Mouse (Mus musculus): ENCODE results near the gene Sipa1l1. TPM values are rescaled to one million over a fixed set of nuclear protein-coding genes. Genes with fewer than 3 reads are reported as not detected.

The Sipa1l1 gene
- polyA plus RNA-seq, 1 experiment: 17.2 TPM

- TF ChIP-seq CTCF (IDR thresholded peaks at IDR 0.05; ENCODE audit: low read depth, low read length) (no peak), POLR2A (IDR thresholded peaks at IDR 0.05; ENCODE audit: borderline replicate concordance, low read depth, low read length) (no peak)
- Histone ChIP-seq H3K4me3 (ENCODE audit: insufficient read depth, low read length) (no peak overlapping the region), H3K4me1 (ENCODE audit: control insufficient read depth, insufficient read depth, low read length) (peaks cover 5% of the 10 kb centered on the region), H3K27ac (ENCODE audit: insufficient read depth, low read depth, low read length) (no peak overlapping the region)
Observed at GRCm38 (mm10) chr12:82362796-82363195, 193.7 kb downstream of the Sipa1l1 start.

GRCm38 (mm10) chr12:82364186-82364585 lies 195.1 kb downstream of the Sipa1l1 start:
- H3K4me3 ChIP-seq (ENCODE audit: insufficient read depth, low read length): no peak overlapping the region
- H3K4me1 ChIP-seq (ENCODE audit: control insufficient read depth, insufficient read depth, low read length): peaks cover 5% of the 10 kb centered on the region
- TF ChIP-seq CTCF (IDR thresholded peaks at IDR 0.05; ENCODE audit: low read depth, low read length): no peak
- TF ChIP-seq POLR2A (IDR thresholded peaks at IDR 0.05; ENCODE audit: borderline replicate concordance, low read depth, low read length): no peak
- no peak overlapping the region for H3K27ac ChIP-seq (ENCODE audit: insufficient read depth, low read depth, low read length)

GRCm38 (mm10) chr12:82365276-82365875 lies 196.3 kb downstream of the Sipa1l1 start:
- TF ChIP-seq POLR2A (IDR thresholded peaks at IDR 0.05; ENCODE audit: borderline replicate concordance, low read depth, low read length) (no peak), CTCF (IDR thresholded peaks at IDR 0.05; ENCODE audit: low read depth, low read length) (no peak)

DNA sequence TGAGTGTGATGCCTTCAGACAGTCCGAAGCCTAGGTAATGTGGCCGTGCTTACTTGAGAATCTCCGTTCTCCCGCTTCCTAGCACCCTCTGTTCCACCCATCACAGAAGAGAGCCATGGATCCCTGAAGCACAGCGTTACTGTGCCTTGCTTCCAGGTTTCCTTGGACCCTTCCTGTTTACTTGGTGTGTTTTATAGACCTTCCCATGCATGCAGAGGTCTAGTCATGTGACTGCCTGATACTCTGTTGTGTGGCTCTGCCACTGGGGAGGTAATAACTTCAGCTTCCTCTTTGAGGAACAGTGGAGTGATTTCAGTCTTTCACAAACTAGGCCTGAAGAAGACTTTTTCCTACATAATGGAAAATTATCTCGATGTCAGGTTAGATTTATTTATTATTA lies 197.6 kb downstream of the Sipa1l1 start:
- Histone ChIP-seq H3K4me3 (ENCODE audit: insufficient read depth, low read length) (no peak overlapping the region), H3K4me1 (ENCODE audit: control insufficient read depth, insufficient read depth, low read length) (peaks cover 5% of the 10 kb centered on the region), H3K27ac (ENCODE audit: insufficient read depth, low read depth, low read length) (no peak overlapping the region)
- TF ChIP-seq CTCF (IDR thresholded peaks at IDR 0.05; ENCODE audit: low read depth, low read length): no peak
- TF ChIP-seq POLR2A (IDR thresholded peaks at IDR 0.05; ENCODE audit: borderline replicate concordance, low read depth, low read length): no peak

More at GRCm38 (mm10) chr12:82365276-82365875, 196.3 kb downstream of the Sipa1l1 start:
- peaks cover 5% of the 10 kb centered on the region for H3K4me1 ChIP-seq (ENCODE audit: control insufficient read depth, insufficient read depth, low read length)
- H3K27ac ChIP-seq (ENCODE audit: insufficient read depth, low read depth, low read length): no peak overlapping the region
- H3K4me3 ChIP-seq (ENCODE audit: insufficient read depth, low read length): no peak overlapping the region

DNA sequence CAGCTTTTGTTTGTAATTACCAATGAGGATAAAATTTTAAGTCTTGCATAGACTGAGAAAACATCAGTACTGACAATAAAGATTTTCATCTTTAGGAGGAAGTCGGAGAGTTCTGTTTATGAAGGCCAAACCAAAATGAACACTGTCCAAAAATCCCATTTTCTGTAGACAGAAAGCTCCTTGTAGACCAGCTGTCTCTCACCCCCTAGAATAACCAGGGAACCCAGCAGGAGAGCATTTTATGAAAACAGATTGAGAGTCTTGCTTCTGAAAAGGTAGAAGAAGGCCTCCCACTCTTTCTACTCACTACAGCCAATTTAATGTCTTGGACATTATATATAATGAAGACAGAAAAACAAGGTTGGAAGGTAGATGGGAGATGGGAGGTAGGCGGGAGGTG lies 198.2 kb downstream of the Sipa1l1 start:
- Histone ChIP-seq H3K4me1 (ENCODE audit: control insufficient read depth, insufficient read depth, low read length) (peaks cover 5% of the 10 kb centered on the region), H3K4me3 (ENCODE audit: insufficient read depth, low read length) (no peak overlapping the region), H3K27ac (ENCODE audit: insufficient read depth, low read depth, low read length) (no peak overlapping the region)
- TF ChIP-seq CTCF (IDR thresholded peaks at IDR 0.05; ENCODE audit: low read depth, low read length): no peak
- TF ChIP-seq POLR2A (IDR thresholded peaks at IDR 0.05; ENCODE audit: borderline replicate concordance, low read depth, low read length): no peak

DNA sequence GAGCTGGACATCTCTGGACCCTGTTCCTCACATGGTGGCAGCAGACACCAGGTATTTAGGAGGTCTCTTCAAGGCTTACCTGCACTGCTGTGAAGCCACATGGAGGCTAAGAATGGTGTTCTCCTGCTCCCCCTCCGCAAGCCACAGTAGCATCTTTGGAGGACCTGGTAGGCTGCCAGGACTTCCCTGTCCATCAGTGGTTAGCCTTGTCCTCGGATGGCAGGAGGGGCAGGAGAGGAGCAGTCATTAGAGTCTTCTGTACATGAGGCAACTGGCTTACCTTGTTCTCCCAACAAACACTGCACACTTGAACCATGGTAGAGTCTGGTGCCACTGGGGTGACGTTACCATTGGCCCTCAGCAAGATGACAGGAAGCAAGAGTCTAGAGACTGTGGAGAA lies 198.9 kb downstream of the Sipa1l1 start:
- no peak overlapping the region for H3K27ac ChIP-seq (ENCODE audit: insufficient read depth, low read depth, low read length)
- peaks cover 5% of the 10 kb centered on the region for H3K4me1 ChIP-seq (ENCODE audit: control insufficient read depth, insufficient read depth, low read length)
- H3K4me3 ChIP-seq (ENCODE audit: insufficient read depth, low read length): no peak overlapping the region
- TF ChIP-seq CTCF (IDR thresholded peaks at IDR 0.05; ENCODE audit: low read depth, low read length) (no peak), POLR2A (IDR thresholded peaks at IDR 0.05; ENCODE audit: borderline replicate concordance, low read depth, low read length) (no peak)

DNA sequence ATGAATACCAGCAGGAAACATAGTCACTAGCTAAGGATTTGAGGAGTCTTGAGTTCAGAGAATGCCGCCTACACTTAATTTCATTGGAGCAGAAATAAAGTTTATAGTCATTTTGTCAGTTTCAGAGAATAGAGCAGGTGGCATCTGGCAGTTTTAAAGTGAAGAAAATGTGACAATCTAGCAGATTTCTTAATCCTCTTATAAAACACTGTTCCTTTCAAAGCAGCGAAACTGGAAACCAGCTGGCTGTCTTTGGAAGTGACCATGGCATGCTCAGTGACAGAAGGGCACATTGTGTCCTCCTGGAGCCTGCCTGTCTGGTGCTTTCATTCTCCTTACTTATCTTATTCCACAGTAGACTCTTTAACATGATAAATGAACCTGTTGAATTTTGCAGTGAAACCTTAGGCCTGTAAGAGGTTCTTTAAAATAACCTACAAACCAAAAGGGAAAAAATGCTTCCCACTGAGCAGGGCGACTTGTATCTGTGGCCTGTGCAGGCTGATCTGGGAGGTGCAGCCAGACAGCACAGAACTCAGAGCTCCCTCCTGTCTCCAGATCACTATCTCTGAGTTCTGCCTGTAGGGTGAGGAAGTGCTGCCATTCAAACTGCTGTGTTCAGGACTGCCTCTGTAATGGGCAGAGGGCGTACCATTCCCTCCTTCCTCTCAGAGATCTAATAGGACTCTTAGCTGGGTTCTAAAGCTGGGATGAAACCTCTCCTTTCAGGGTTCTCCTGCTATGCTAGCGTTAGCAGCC lies 200.5 kb downstream of the Sipa1l1 start:
- no peak for TF ChIP-seq POLR2A (IDR thresholded peaks at IDR 0.05; ENCODE audit: borderline replicate concordance, low read depth, low read length)
- no peak for TF ChIP-seq CTCF (IDR thresholded peaks at IDR 0.05; ENCODE audit: low read depth, low read length)
- H3K4me3 ChIP-seq (ENCODE audit: insufficient read depth, low read length): no peak overlapping the region
- peaks cover 5% of the 10 kb centered on the region for H3K4me1 ChIP-seq (ENCODE audit: control insufficient read depth, insufficient read depth, low read length)
- no peak overlapping the region for H3K27ac ChIP-seq (ENCODE audit: insufficient read depth, low read depth, low read length)

- Histone ChIP-seq H3K4me3 (ENCODE audit: insufficient read depth, low read length) (no peak overlapping the region), H3K4me1 (ENCODE audit: control insufficient read depth, insufficient read depth, low read length) (peaks cover 5% of the 10 kb centered on the region), H3K27ac (ENCODE audit: insufficient read depth, low read depth, low read length) (no peak overlapping the region)
- no peak for TF ChIP-seq CTCF (IDR thresholded peaks at IDR 0.05; ENCODE audit: low read depth, low read length)
- no peak for TF ChIP-seq POLR2A (IDR thresholded peaks at IDR 0.05; ENCODE audit: borderline replicate concordance, low read depth, low read length)
Observed at GRCm38 (mm10) chr12:82371266-82371665, 202.1 kb downstream of the Sipa1l1 start.

- TF ChIP-seq CTCF (IDR thresholded peaks at IDR 0.05; ENCODE audit: low read depth, low read length): no peak
- TF ChIP-seq POLR2A (IDR thresholded peaks at IDR 0.05; ENCODE audit: borderline replicate concordance, low read depth, low read length): no peak
- no peak overlapping the region for H3K27ac ChIP-seq (ENCODE audit: insufficient read depth, low read depth, low read length)
- no peaks in the 10 kb centered on the region for H3K4me1 ChIP-seq (ENCODE audit: control insufficient read depth, insufficient read depth, low read length)
- no peak overlapping the region for H3K4me3 ChIP-seq (ENCODE audit: insufficient read depth, low read length)
Observed at GRCm38 (mm10) chr12:82374020-82374419, 204.9 kb downstream of the Sipa1l1 start.

DNA sequence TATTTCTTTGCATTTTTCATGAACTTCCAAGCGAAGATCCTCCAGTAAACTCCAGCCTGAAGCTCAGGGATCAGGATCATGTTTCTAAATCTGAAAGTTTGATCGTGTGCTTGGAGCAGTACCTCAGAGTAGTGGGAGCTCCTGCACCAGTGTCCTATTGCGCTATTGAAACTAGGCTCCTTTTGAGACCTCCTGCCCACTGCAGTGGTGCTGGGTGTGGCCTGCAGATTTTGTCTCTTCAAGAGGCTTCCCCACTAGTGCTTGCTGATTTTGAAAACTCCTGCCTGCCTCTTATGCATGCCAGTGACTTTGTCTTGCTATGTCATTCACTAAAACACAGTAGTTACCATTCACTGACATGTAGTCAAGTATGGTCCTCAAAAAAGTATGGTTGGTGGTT lies 213.8 kb downstream of the Sipa1l1 start:
- no peak for TF ChIP-seq CTCF (IDR thresholded peaks at IDR 0.05; ENCODE audit: low read depth, low read length)
- TF ChIP-seq POLR2A (IDR thresholded peaks at IDR 0.05; ENCODE audit: borderline replicate concordance, low read depth, low read length): no peak
- H3K4me1 ChIP-seq (ENCODE audit: control insufficient read depth, insufficient read depth, low read length): peaks cover 8% of the 10 kb centered on the region
- no peak overlapping the region for H3K4me3 ChIP-seq (ENCODE audit: insufficient read depth, low read length)
- H3K27ac ChIP-seq (ENCODE audit: insufficient read depth, low read depth, low read length): no peak overlapping the region

Data from bone marrow macrophage, adult 2 months (primary cell).